Mouse (Mus musculus) limb, embryonic 13.5 days (tissue): ENCODE measurements around the gene Rgl3. TPM values are rescaled to one million over a fixed set of nuclear protein-coding genes. Genes with fewer than 3 reads are reported as not detected.

Experiments
- ATAC-seq: fragments of 200-750 bp; cut with Nextera tagmentation; 2 replicates; pipeline ENCODE4 v1.8.0; 2017; ENCODE audit warnings: low read depth, moderate number of reproducible peaks, moderate TSS enrichment; ENCODE audit not compliant: low FRiP score
- H3K27ac ChIP-seq: fragments of 300-500 bp; sonication (generic); 2 replicates; pipeline ENCODE4 v1.5.1; 2015; ENCODE audit warnings: inconsistent platforms, mild to moderate bottlenecking, moderate library complexity
- H3K27me3 ChIP-seq: fragments of 300-500 bp; sonication (generic); 2 replicates; pipeline ENCODE4 v1.6.1; 2015; ENCODE audit warnings: mild to moderate bottlenecking, inconsistent platforms
- H3K36me3 ChIP-seq: fragments of 300-500 bp; sonication (generic); 2 replicates; pipeline ENCODE4 v1.6.1; 2015; ENCODE audit warnings: inconsistent platforms, mild to moderate bottlenecking, moderate library complexity
- H3K4me1 ChIP-seq: fragments of 300-500 bp; sonication (generic); 2 replicates; pipeline ENCODE4 v1.6.1; 2015; ENCODE audit warnings: inconsistent platforms
- H3K4me2 ChIP-seq: fragments of 300-500 bp; sonication (generic); replicated peaks from 2 replicates; pipeline ENCODE4 v1.6.1; 2015; ENCODE audit warnings: inconsistent platforms, mild to moderate bottlenecking, moderate library complexity
- H3K4me3 ChIP-seq: fragments of 300-500 bp; sonication (generic); 2 replicates; pipeline ENCODE4 v1.5.1; 2015; ENCODE audit warnings: moderate library complexity, mild to moderate bottlenecking, inconsistent platforms
- H3K9ac ChIP-seq: fragments of 300-500 bp; sonication (generic); 2 replicates; pipeline ENCODE4 v1.6.1; 2015; ENCODE audit warnings: mild to moderate bottlenecking, inconsistent platforms
- H3K9me3 ChIP-seq: fragments of 300-500 bp; sonication (generic); 2 replicates; pipeline ENCODE4 v1.6.1; 2016; ENCODE audit warnings: inconsistent platforms
- WGBS: fragments of 180-500 bp; shearing (Covaris S2); methylation state at CpG from one replicate; pipeline ENCODE4 v1.1.7; 2015; 5-methylcytosine and 5-hydroxymethylcytosine counted together
- polyA plus RNA-seq: library from polyadenylated mRNA; unstranded; fragments of >200 nt; fragmentation: Nextera tagmentation; extraction: Ambion mirVana; gene quantifications from 2 replicates; pipeline ENCODE4 v1.2.1, GENCODE M21; 2015

Gene Rgl3
- polyA plus RNA-seq, 1 experiment from 2014 or later = 1.6 TPM

- H3K9ac ChIP-seq = no peak overlapping the region
- ATAC-seq = no peak
- peaks cover 11% of the 10 kb centered on the region for H3K4me1 ChIP-seq
- H3K36me3 ChIP-seq = peaks cover 7% of the 10 kb centered on the region; the same call in 1 of the 2 replicates
- no peak overlapping the region for H3K27ac ChIP-seq
- H3K27me3 ChIP-seq = peaks cover 6% of the 10 kb centered on the region
- no peak overlapping the region for H3K4me3 ChIP-seq
- no peak overlapping the region for H3K4me2 ChIP-seq
- 83% methylated on average over 4 of the region's 4 CpGs for WGBS
- no peaks in the 10 kb centered on the region for H3K9me3 ChIP-seq
Observed at GRCm38 (mm10) chr9:21938234-21938855, 50.9 kb downstream of the Rgl3 start.

- peaks cover 7% of the 10 kb centered on the region; the same call in 1 of the 2 replicates for H3K36me3 ChIP-seq
- H3K9ac ChIP-seq = no peak overlapping the region
- H3K4me1 ChIP-seq = peaks cover 11% of the 10 kb centered on the region
- no peak for ATAC-seq
- no peak overlapping the region for H3K27ac ChIP-seq
- H3K9me3 ChIP-seq = no peaks in the 10 kb centered on the region
- peak overlapping the region; percentile 75 for H3K4me2 ChIP-seq
- H3K4me3 ChIP-seq = peak overlapping the region; percentile 61
- peaks cover 3% of the 10 kb centered on the region; the same call in 1 of the 2 replicates for H3K27me3 ChIP-seq
- 84% methylated on average over 4 of the region's 4 CpGs for WGBS
Observed at GRCm38 (mm10) chr9:21937711-21938175, 51.5 kb downstream of the Rgl3 start.

GRCm38 (mm10) chr9:21936692-21937570 lies 52.3 kb downstream of the Rgl3 start, which contains the start of gene Plppr2:
Gene Plppr2 (plus strand): TSS chr9:21937033.
- Histone ChIP-seq H3K4me1 (peaks cover 11% of the 10 kb centered on the region), H3K9ac (peak within 1 kb of the TSS; percentile 72), H3K4me2 (peak within 1 kb of the TSS; percentile 75), H3K4me3 (peak within 1 kb of the TSS; percentile 61), H3K27ac (peak within 1 kb of the TSS; percentile 70; the same call in 1 of the 2 replicates), H3K9me3 (no peaks in the 10 kb centered on the region), H3K27me3 (peaks cover 3% of the 10 kb centered on the region; the same call in 1 of the 2 replicates), H3K36me3 (peaks cover 7% of the 10 kb centered on the region; the same call in 1 of the 2 replicates)
- peak; percentile 97 for ATAC-seq
- 2% methylated on average over 41 of the region's 43 CpGs for WGBS

- ATAC-seq = no peak
- WGBS = 86% methylated on average over 7 of the region's 7 CpGs
- no peak overlapping the region; the same call in 1 of the 2 replicates for H3K4me3 ChIP-seq
- no peaks in the 10 kb centered on the region for H3K9me3 ChIP-seq
- peak overlapping the region; percentile 75; the same call in 1 of the 2 replicates for H3K4me2 ChIP-seq
- H3K9ac ChIP-seq = no peak overlapping the region
- peaks cover 11% of the 10 kb centered on the region for H3K4me1 ChIP-seq
- peaks cover 3% of the 10 kb centered on the region; the same call in 1 of the 2 replicates for H3K27me3 ChIP-seq
- H3K27ac ChIP-seq = no peak overlapping the region
- peaks cover 2% of the 10 kb centered on the region; the same call in 1 of the 2 replicates for H3K36me3 ChIP-seq
Observed at GRCm38 (mm10) chr9:21935466-21936131, 53.6 kb downstream of the Rgl3 start.

GRCm38 (mm10) chr9:21934021-21934420 lies 55.2 kb downstream of the Rgl3 start:
- Histone ChIP-seq H3K36me3 (no peaks in the 10 kb centered on the region), H3K27me3 (peaks cover 3% of the 10 kb centered on the region; the same call in 1 of the 2 replicates), H3K4me2 (no peak overlapping the region), H3K4me1 (peaks cover 11% of the 10 kb centered on the region), H3K9me3 (no peaks in the 10 kb centered on the region), H3K27ac (no peak overlapping the region), H3K9ac (no peak overlapping the region), H3K4me3 (no peak overlapping the region)
- no peak for ATAC-seq
- 91% methylated on average over 12 of the region's 12 CpGs for WGBS

- Histone ChIP-seq H3K4me2 (no peak overlapping the region), H3K4me3 (no peak overlapping the region), H3K9me3 (no peaks in the 10 kb centered on the region), H3K4me1 (peaks cover 11% of the 10 kb centered on the region), H3K27me3 (peaks cover 3% of the 10 kb centered on the region; the same call in 1 of the 2 replicates), H3K9ac (no peak overlapping the region), H3K36me3 (no peaks in the 10 kb centered on the region), H3K27ac (no peak overlapping the region)
- no peak for ATAC-seq
- WGBS = 56% methylated on average over 12 of the region's 12 CpGs
Observed at GRCm38 (mm10) chr9:21932445-21933137, 56.7 kb downstream of the Rgl3 start.

GRCm38 (mm10) chr9:21932006-21932405 lies 57.2 kb downstream of the Rgl3 start:
- WGBS = 40% methylated on average over 2 of the region's 2 CpGs
- Histone ChIP-seq H3K36me3 (no peaks in the 10 kb centered on the region), H3K9me3 (no peaks in the 10 kb centered on the region), H3K27me3 (peaks cover 3% of the 10 kb centered on the region; the same call in 1 of the 2 replicates), H3K4me1 (peaks cover 7% of the 10 kb centered on the region), H3K9ac (no peak overlapping the region), H3K4me3 (no peak overlapping the region), H3K27ac (no peak overlapping the region), H3K4me2 (no peak overlapping the region)
- ATAC-seq = no peak

GRCm38 (mm10) chr9:21929208-21929607 lies 60.0 kb downstream of the Rgl3 start:
- H3K36me3 ChIP-seq = peaks cover 9% of the 10 kb centered on the region
- H3K9ac ChIP-seq = no peak overlapping the region
- H3K27ac ChIP-seq = no peak overlapping the region
- no peaks in the 10 kb centered on the region; the same call in 1 of the 2 replicates for H3K9me3 ChIP-seq
- H3K4me2 ChIP-seq = no peak overlapping the region
- WGBS = 84% methylated on average over 3 of the region's 3 CpGs
- no peak overlapping the region for H3K4me3 ChIP-seq
- ATAC-seq = no peak
- no peaks in the 10 kb centered on the region for H3K27me3 ChIP-seq
- peaks cover 10% of the 10 kb centered on the region for H3K4me1 ChIP-seq

GRCm38 (mm10) chr9:21927208-21927753 lies 62.0 kb downstream of the Rgl3 start, which contains the start of the genes Ccdc159 and Tmem205:
Gene Ccdc159 (plus strand): TSS chr9:21927471.
Gene Tmem205 (minus strand): TSS chr9:21927556.
- under 1% methylated on average over 28 of the region's 28 CpGs for WGBS
- peak within 1 kb of the TSS; percentile 58 for H3K4me3 ChIP-seq
- H3K9ac ChIP-seq = peak within 1 kb of the TSS; percentile 77
- no peaks in the 10 kb centered on the region; the same call in 1 of the 2 replicates for H3K9me3 ChIP-seq
- ATAC-seq = peak; percentile 98
- H3K27me3 ChIP-seq = no peaks in the 10 kb centered on the region
- peaks cover 13% of the 10 kb centered on the region for H3K4me1 ChIP-seq
- peaks cover 9% of the 10 kb centered on the region for H3K36me3 ChIP-seq
- peak within 1 kb of the TSS; percentile 55; the same call in 1 of the 2 replicates for H3K27ac ChIP-seq
- H3K4me2 ChIP-seq = peak within 1 kb of the TSS; percentile 75

GRCm38 (mm10) chr9:21926784-21927183 lies 62.5 kb downstream of the Rgl3 start:
- WGBS = 2% methylated on average over 6 of the region's 6 CpGs
- H3K4me1 ChIP-seq = peaks cover 13% of the 10 kb centered on the region
- H3K9me3 ChIP-seq = no peaks in the 10 kb centered on the region; the same call in 1 of the 2 replicates
- no peaks in the 10 kb centered on the region for H3K27me3 ChIP-seq
- peaks cover 12% of the 10 kb centered on the region for H3K36me3 ChIP-seq
- peak overlapping the region; percentile 77 for H3K9ac ChIP-seq
- peak overlapping the region; percentile 75 for H3K4me2 ChIP-seq
- no peak for ATAC-seq
- H3K27ac ChIP-seq = peak overlapping the region; percentile 44; the same call in 1 of the 2 replicates
- peak overlapping the region; percentile 58 for H3K4me3 ChIP-seq
